Mouse (Mus musculus): ENCODE measurements around the gene Cand2.

Cand2 gene

GRCm38 (mm10) chr6:115764179-115764578 is 10.2 kb upstream of the Cand2 start:
- CTCF ChIA-PET: interaction anchor here (0.5 to 1.5 kb wide), 9 partner anchors 8 to 698 kb away, joined by 3 to 7 read pairs (median 4); partner anchors contain the start of genes Ift122 (in 1 of the 4) and Mbd4 (in 1 of the 4)
- POLR2A ChIA-PET: interaction anchor here in 3 of 4 experiments (0.6 to 5.7 kb wide), 42 partner anchors 8 to 693 kb away, joined by 3 to 75 read pairs (median 4); partner anchors contain the start of genes Raf1 (in 2 of the 3), Ift122 (in 1 of the 3) and Rpl32 (in 1 of the 3)

GRCm38 (mm10) chr6:115767357-115767756 is 7.0 kb upstream of the Cand2 start:
- ChIA-PET CTCF (interaction anchor here in 2 of 4 experiments (1.0 to 1.2 kb wide), 2 partner anchors 21 to 540 kb away, joined by 3 to 7 read pairs; partner anchors contain the start of gene Gm17482 (in 1 of the 2)), POLR2A (interaction anchor here in 3 of 4 experiments (0.7 to 5.7 kb wide), 23 partner anchors 8 to 440 kb away, joined by 3 to 75 read pairs (median 4); partner anchors contain the start of genes Raf1 (in 3 of the 3), Rpl32 (in 2 of the 3) and Washc2 (in 1 of the 3))

GRCm38 (mm10) chr6:115768207-115768606 is 6.1 kb upstream of the Cand2 start:
- ChIA-PET CTCF (interaction anchor here (0.5 to 1.2 kb wide), 7 partner anchors 22 to 541 kb away, joined by 3 to 12 read pairs (median 3); partner anchors contain the start of gene Gm17482 (in 1 of the 4)), POLR2A (interaction anchor here in 3 of 4 experiments (0.5 to 5.7 kb wide), 20 partner anchors 8 to 229 kb away, joined by 3 to 75 read pairs (median 4); partner anchors contain the start of genes Raf1 (in 2 of the 3) and Rpl32 (in 2 of the 3))

- ChIA-PET CTCF (interaction anchor here (0.6 to 1.5 kb wide), 14 partner anchors 10 to 1342 kb away, joined by 3 to 14 read pairs (median 3); no protein-coding TSS in a partner anchor), POLR2A (interaction anchor here in 3 of 4 experiments (0.6 to 1.9 kb wide), 17 partner anchors 9 to 164 kb away, joined by 3 to 7 read pairs (median 4); partner anchors contain the start of genes Raf1 (in 1 of the 3) and Rpl32 (in 1 of the 3))
Observed at GRCm38 (mm10) chr6:115770059-115770670, 4.2 kb upstream of the Cand2 start.

- ChIA-PET POLR2A (interaction anchor here in 3 of 4 experiments (0.6 to 1.9 kb wide), 15 partner anchors 9 to 105 kb away, joined by 3 to 7 read pairs (median 4); partner anchors contain the start of genes Raf1 (in 1 of the 3) and Rpl32 (in 1 of the 3)), CTCF (interaction anchor here (0.6 to 1.5 kb wide), 10 partner anchors 11 to 1343 kb away, joined by 3 to 14 read pairs (median 4); no protein-coding TSS in a partner anchor)
Observed at GRCm38 (mm10) chr6:115770852-115771251, 3.5 kb upstream of the Cand2 start.

- ChIA-PET CTCF (interaction anchor here (0.5 to 1.7 kb wide), 52 partner anchors 10 to 742 kb away, joined by 3 to 17 read pairs (median 4); partner anchors contain the start of genes Tmem40 (in 2 of the 4) and Efcab12 (in 1 of the 4)), POLR2A (interaction anchor here in 3 of 4 experiments (0.7 to 1.6 kb wide), 12 partner anchors 8 to 82 kb away, joined by 3 to 5 read pairs (median 4); partner anchors contain the start of genes Ift122 (in 1 of the 3), Mbd4 (in 1 of the 3), Rpl32 (in 1 of the 3) and Tmem40 (in 1 of the 3))
Observed at GRCm38 (mm10) chr6:115772201-115772600, 2.1 kb upstream of the Cand2 start.

GRCm38 (mm10) chr6:115772604-115773003 is 1.7 kb upstream of the Cand2 start:
- POLR2A ChIA-PET: interaction anchor here in 3 of 4 experiments (0.6 to 1.6 kb wide), 13 partner anchors 9 to 83 kb away, joined by 3 to 5 read pairs (median 4); partner anchors contain the start of genes Ift122 (in 1 of the 3), Mbd4 (in 1 of the 3), Rpl32 (in 1 of the 3) and Tmem40 (in 1 of the 3)

GRCm38 (mm10) chr6:115773966-115774413 is 348 bp upstream of the Cand2 start:
- ChIA-PET POLR2A (interaction anchor here in 3 of 4 experiments (0.5 to 1.3 kb wide), 22 partner anchors 9 to 224 kb away, joined by 3 to 9 read pairs (median 3); partner anchors contain the start of genes Raf1 (in 2 of the 3), Rpl32 (in 2 of the 3) and Tmem40 (in 1 of the 3)), CTCF (interaction anchor here in 3 of 4 experiments (0.6 to 1.3 kb wide), 15 partner anchors 9 to 427 kb away, joined by 3 to 11 read pairs (median 3); no protein-coding TSS in a partner anchor)

More at GRCm38 (mm10) chr6:115772604-115773003, 1.7 kb upstream of the Cand2 start:
- CTCF ChIA-PET: interaction anchor here (0.5 to 1.7 kb wide), 52 partner anchors 10 to 742 kb away, joined by 3 to 17 read pairs (median 4); partner anchors contain the start of genes Tmem40 (in 2 of the 4) and Efcab12 (in 1 of the 4)

- CTCF ChIA-PET: interaction anchor here in 2 of 4 experiments (0.6 to 0.9 kb wide), 3 partner anchors 21 to 60 kb away, joined by 3 to 5 read pairs (median 3); no protein-coding TSS in a partner anchor
Observed at GRCm38 (mm10) chr6:115775838-115776237, 1.5 kb downstream of the Cand2 start.

GRCm38 (mm10) chr6:115776363-115776762 is 2.0 kb downstream of the Cand2 start:
- ChIA-PET POLR2A (interaction anchor here in 2 of 4 experiments (0.6 to 1.5 kb wide), 3 partner anchors 66 to 251 kb away, joined by 3 read pairs; no protein-coding TSS in a partner anchor), CTCF (interaction anchor here in 2 of 4 experiments (0.6 to 0.9 kb wide), 3 partner anchors 21 to 59 kb away, joined by 3 to 5 read pairs (median 3); no protein-coding TSS in a partner anchor)

More at GRCm38 (mm10) chr6:115775838-115776237, 1.5 kb downstream of the Cand2 start:
- POLR2A ChIA-PET: interaction anchor here in 1 of 4 experiments (1.0 to 1.5 kb wide), 2 partner anchors 65 to 77 kb away, joined by 3 read pairs; no protein-coding TSS in a partner anchor

GRCm38 (mm10) chr6:115782781-115783180 is 8.4 kb downstream of the Cand2 start:
- POLR2A ChIA-PET: interaction anchor here in 2 of 4 experiments (0.6 to 8.7 kb wide), 20 partner anchors 9 to 107 kb away, joined by 3 to 133 read pairs (median 6); partner anchors contain the start of genes Rpl32 (in 2 of the 2), Tmem40 (in 2 of the 2), Cand2 (in 1 of the 2) and Efcab12 (in 1 of the 2)
- CTCF ChIA-PET: interaction anchor here in 3 of 4 experiments (0.5 to 1.9 kb wide), 7 partner anchors 9 to 717 kb away, joined by 3 to 8 read pairs (median 4); partner anchors contain the start of gene Cand2 (in 1 of the 3)

- ChIA-PET POLR2A (interaction anchor here (0.6 to 23.8 kb wide), 13 partner anchors 12 to 109 kb away, joined by 3 to 516 read pairs (median 4); partner anchors contain the start of genes Cand2 (in 2 of the 4), Rpl32 (in 2 of the 4), Ift122 (in 1 of the 4) and Mbd4 (in 1 of the 4)), CTCF (interaction anchor here in 2 of 4 experiments (0.6 to 3.7 kb wide), 5 partner anchors 9 to 182 kb away, joined by 3 to 19 read pairs (median 3); no protein-coding TSS in a partner anchor)
Observed at GRCm38 (mm10) chr6:115791016-115791415, 16.7 kb downstream of the Cand2 start.

- CTCF ChIA-PET: interaction anchor here in 2 of 4 experiments (0.9 to 3.7 kb wide), 9 partner anchors 11 to 67 kb away, joined by 3 to 19 read pairs (median 4); partner anchors contain the start of gene Rpl32 (in 1 of the 2)
- POLR2A ChIA-PET: interaction anchor here (0.6 to 23.8 kb wide), 25 partner anchors 8 to 246 kb away, joined by 3 to 516 read pairs (median 4); partner anchors contain the start of genes Rpl32 (in 2 of the 4), Cand2 (in 1 of the 4), Efcab12 (in 1 of the 4) and Ift122 (in 1 of the 4)
Observed at GRCm38 (mm10) chr6:115791842-115792686, 17.7 kb downstream of the Cand2 start.

GRCm38 (mm10) chr6:115792691-115793215 is 18.4 kb downstream of the Cand2 start:
- ChIA-PET POLR2A (interaction anchor here (0.6 to 23.8 kb wide), 25 partner anchors 8 to 1499 kb away, joined by 3 to 516 read pairs (median 5); partner anchors contain the start of genes Rpl32 (in 2 of the 4), Efcab12 (in 1 of the 4), Ift122 (in 1 of the 4) and Mbd4 (in 1 of the 4)), CTCF (interaction anchor here in 3 of 4 experiments (0.6 to 3.7 kb wide), 9 partner anchors 11 to 334 kb away, joined by 3 to 19 read pairs (median 4); partner anchors contain the start of gene Rpl32 (in 1 of the 3))

GRCm38 (mm10) chr6:115801811-115802210 is 27.5 kb downstream of the Cand2 start:
- CTCF ChIA-PET: interaction anchor here in 1 of 4 experiments (1.7 kb wide), 1 partner anchor 19 kb away, joined by 3 read pairs; no protein-coding TSS in a partner anchor
- POLR2A ChIA-PET: interaction anchor here (0.8 to 23.8 kb wide), 17 partner anchors 0 to 183 kb away, joined by 3 to 814 read pairs (median 27); partner anchors contain the start of genes Efcab12 (in 2 of the 4), Ift122 (in 2 of the 4), Mbd4 (in 2 of the 4) and Rpl32 (in 1 of the 4)
